Mouse (Mus musculus) testis, adult 2 months (tissue): ENCODE data around the gene Cd4. TPM values are rescaled to one million over a fixed set of nuclear protein-coding genes. Genes with fewer than 3 reads are reported as not detected.

Source experiments
- H3K27ac ChIP-seq: fragments of 200-500 bp; 2 replicates; pipeline ENCODE4 v1.5.1; 2012; ENCODE audit warnings: low read depth, low read length; ENCODE audit not compliant: control insufficient read depth, insufficient read depth
- H3K27me3 ChIP-seq: fragments of 200-500 bp; 2 replicates; pipeline ENCODE4 v1.6.1; 2012; ENCODE audit warnings: mild to moderate bottlenecking, low read length, moderate library complexity; ENCODE audit not compliant: control insufficient read depth, insufficient read depth
- H3K36me3 ChIP-seq: fragments of 200-500 bp; 2 replicates; pipeline ENCODE4 v1.6.1; 2012; ENCODE audit warnings: mild to moderate bottlenecking, low read length; ENCODE audit not compliant: control insufficient read depth, insufficient read depth
- H3K4me1 ChIP-seq: fragments of 200-500 bp; 2 replicates; pipeline ENCODE4 v1.6.1; 2012; ENCODE audit warnings: low read length; ENCODE audit not compliant: control insufficient read depth, insufficient read depth
- H3K4me3 ChIP-seq: fragments of 200-500 bp; 2 replicates; pipeline ENCODE4 v1.5.1; 2012; ENCODE audit warnings: low read depth, mild to moderate bottlenecking, low read length, moderate library complexity, mixed read lengths; ENCODE audit not compliant: control insufficient read depth
- CTCF ChIP-seq: fragments of 200-500 bp; IDR thresholded peaks from 2 replicates; pipeline ENCODE4 v1.5.1; 2012; ENCODE audit warnings: low read depth, mild to moderate bottlenecking, inconsistent platforms, low read length, moderate library complexity; ENCODE audit not compliant: control insufficient read depth, insufficient read depth, insufficient replicate concordance
- POLR2A ChIP-seq: fragments of 200-500 bp; IDR thresholded peaks from 2 replicates; pipeline ENCODE4 v1.6.1; 2012; ENCODE audit warnings: low read depth, mild to moderate bottlenecking, inconsistent platforms, low read length, moderate library complexity; ENCODE audit not compliant: control insufficient read depth
- polyA plus RNA-seq: library from polyadenylated mRNA; depleted of rRNA; stranded (reverse); fragments of >200 nt; gene quantifications from 2 replicates; pipeline ENCODE4 v1.2.3, GENCODE M21; 2012

Cd4 gene
- polyA plus RNA-seq, 1 experiment = 0.67 TPM

GRCm38 (mm10) chr6:124881821-124882220 is 6.2 kb downstream of the Cd4 start:
- Histone ChIP-seq H3K4me3 (no peak overlapping the region), H3K36me3 (no peaks in the 10 kb centered on the region), H3K4me1 (no peaks in the 10 kb centered on the region; the same call in 1 of the 2 replicates), H3K27ac (no peak overlapping the region), H3K27me3 (no peaks in the 10 kb centered on the region)
- TF ChIP-seq CTCF (no peak), POLR2A (no peak)

- Histone ChIP-seq H3K4me3 (no peak overlapping the region), H3K27ac (no peak overlapping the region), H3K36me3 (no peaks in the 10 kb centered on the region), H3K4me1 (no peaks in the 10 kb centered on the region), H3K27me3 (no peaks in the 10 kb centered on the region)
- TF ChIP-seq POLR2A (no peak), CTCF (no peak)
Measured at GRCm38 (mm10) chr6:124879390-124879789, 8.6 kb downstream of the Cd4 start.

GRCm38 (mm10) chr6:124874348-124874747 is 13.7 kb downstream of the Cd4 start:
- H3K27ac ChIP-seq = no peak overlapping the region
- H3K4me3 ChIP-seq = no peak overlapping the region
- H3K36me3 ChIP-seq = no peaks in the 10 kb centered on the region
- no peak for TF ChIP-seq POLR2A
- TF ChIP-seq CTCF = no peak
- H3K27me3 ChIP-seq = no peaks in the 10 kb centered on the region
- no peaks in the 10 kb centered on the region for H3K4me1 ChIP-seq

GRCm38 (mm10) chr6:124866560-124866959 is 21.5 kb downstream of the Cd4 start:
- Histone ChIP-seq H3K27me3 (no peaks in the 10 kb centered on the region), H3K4me1 (peaks cover 4% of the 10 kb centered on the region; the same call in 1 of the 2 replicates), H3K36me3 (no peaks in the 10 kb centered on the region), H3K27ac (no peak overlapping the region), H3K4me3 (no peak overlapping the region)
- TF ChIP-seq CTCF (no peak), POLR2A (no peak)

DNA sequence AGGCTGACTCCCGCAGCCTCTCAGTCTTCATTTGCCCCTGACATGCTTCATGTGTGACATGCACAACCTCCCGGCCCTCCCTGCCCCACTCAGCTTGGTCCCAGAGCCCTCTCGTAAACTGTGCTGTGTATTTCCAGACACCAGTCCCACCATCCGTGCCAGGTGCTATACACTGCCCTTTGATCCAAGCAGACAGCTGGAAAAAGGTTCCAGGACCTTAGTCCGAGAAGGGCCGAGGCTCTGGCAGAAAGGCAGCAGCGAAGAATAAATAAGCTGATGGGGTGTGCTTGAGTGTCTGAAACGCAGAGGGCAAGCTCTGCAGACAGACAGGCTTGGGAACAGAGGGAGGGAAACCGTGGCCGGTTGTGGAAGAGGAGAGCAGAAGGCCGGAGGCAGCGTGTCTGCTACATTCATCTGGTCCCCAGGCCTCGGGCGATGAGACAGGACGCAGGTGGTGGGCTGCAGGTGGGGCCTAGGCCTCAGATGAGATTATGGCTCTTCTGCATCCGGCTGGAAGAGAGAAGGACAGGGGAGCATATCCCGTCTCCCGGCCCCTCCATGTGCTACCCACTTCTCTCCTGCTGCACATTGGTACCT is 22.2 kb downstream of the Cd4 start:
- no peak for TF ChIP-seq POLR2A
- no peak for TF ChIP-seq CTCF
- H3K27ac ChIP-seq = no peak overlapping the region
- H3K36me3 ChIP-seq = no peaks in the 10 kb centered on the region
- H3K27me3 ChIP-seq = no peaks in the 10 kb centered on the region
- H3K4me1 ChIP-seq = peaks cover 4% of the 10 kb centered on the region; the same call in 1 of the 2 replicates
- no peak overlapping the region for H3K4me3 ChIP-seq

- TF ChIP-seq CTCF = no peak
- TF ChIP-seq POLR2A = no peak
- Histone ChIP-seq H3K36me3 (no peaks in the 10 kb centered on the region), H3K4me3 (peak within 1 kb of the TSS; percentile 48), H3K27me3 (no peaks in the 10 kb centered on the region), H3K27ac (no peak within 1 kb of the TSS), H3K4me1 (peaks cover 4% of the 10 kb centered on the region; the same call in 1 of the 2 replicates)
Measured at GRCm38 (mm10) chr6:124863658-124864298, 24.2 kb downstream of the Cd4 start, which contains the start of gene Gpr162. TSS of gene Gpr162 (minus strand) at chr6:124863983.

- Histone ChIP-seq H3K27me3 (no peaks in the 10 kb centered on the region), H3K27ac (no peak overlapping the region)
- TF ChIP-seq CTCF (no peak), POLR2A (no peak)
Measured at GRCm38 (mm10) chr6:124863125-124863657, 24.8 kb downstream of the Cd4 start.

More at GRCm38 (mm10) chr6:124863125-124863657, 24.8 kb downstream of the Cd4 start:
- Histone ChIP-seq H3K4me1 (peaks cover 4% of the 10 kb centered on the region), H3K4me3 (peak overlapping the region; percentile 48), H3K36me3 (no peaks in the 10 kb centered on the region)
